Mouse (Mus musculus) liver, adult 2 months (tissue): ENCODE measurements around the gene Arglu1.

Experiments
- CTCF ChIP-seq: fragments of 200-500 bp; IDR thresholded peaks from 2 replicates; pipeline ENCODE4 v1.5.1; 2011; ENCODE audit warnings: low read depth, low read length, control low read depth
- POLR2A ChIP-seq: fragments of 200-500 bp; IDR thresholded peaks from 2 replicates; pipeline ENCODE4 v1.6.1; 2011; ENCODE audit warnings: low read length, control low read depth; ENCODE audit not compliant: insufficient read depth; ENCODE audit errors: extremely low read depth

DNA sequence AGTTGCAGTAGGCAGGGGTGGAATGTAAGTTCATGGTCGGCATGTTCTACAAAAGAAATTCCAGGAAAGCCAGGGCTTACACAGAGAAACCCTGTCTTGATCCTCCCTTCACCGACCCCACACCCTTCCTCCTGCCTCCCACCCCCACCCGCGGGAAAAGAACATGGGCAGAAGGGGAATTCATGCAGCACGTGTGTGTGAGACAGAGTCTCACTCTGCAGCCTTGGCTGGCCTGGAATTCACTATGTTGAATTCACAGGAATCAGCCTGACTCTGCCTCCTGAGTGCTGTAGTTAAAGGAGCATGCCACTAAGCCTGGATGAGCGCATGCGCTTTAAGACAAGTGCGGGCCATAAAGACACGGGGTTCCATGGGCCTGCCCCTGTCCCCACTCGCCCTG is 10.5 kb upstream of the Arglu1 start:
- TF ChIP-seq CTCF (no peak), POLR2A (no peak)
